Mouse (Mus musculus) hindbrain, embryonic 13.5 days (tissue): ENCODE results near the gene Krtap29-1. TPM values are rescaled to one million over a fixed set of nuclear protein-coding genes. Genes with fewer than 3 reads are reported as not detected.

ENCODE experiments used
- ATAC-seq: fragments of 200-750 bp; cut with Nextera tagmentation; 2 replicates; pipeline ENCODE4 v1.8.0; 2017; ENCODE audit warnings: moderate TSS enrichment; ENCODE audit not compliant: low FRiP score
- H3K27ac ChIP-seq: fragments of 300-500 bp; sonication (generic); 2 replicates; pipeline ENCODE4 v1.5.1; 2015; ENCODE audit warnings: inconsistent platforms, mild to moderate bottlenecking, moderate library complexity
- H3K27me3 ChIP-seq: fragments of 300-500 bp; sonication (generic); 2 replicates; pipeline ENCODE4 v1.6.1; 2015; ENCODE audit warnings: mild to moderate bottlenecking, inconsistent platforms
- H3K36me3 ChIP-seq: fragments of 300-500 bp; sonication (generic); 2 replicates; pipeline ENCODE4 v1.6.1; 2015; ENCODE audit warnings: mild to moderate bottlenecking, inconsistent platforms
- H3K4me1 ChIP-seq: fragments of 300-500 bp; sonication (generic); replicated peaks from 2 replicates; pipeline ENCODE4 v1.6.1; 2015; ENCODE audit warnings: inconsistent platforms
- H3K4me2 ChIP-seq: fragments of 300-500 bp; sonication (generic); 2 replicates; pipeline ENCODE4 v1.6.1; 2015; ENCODE audit warnings: inconsistent platforms, mild to moderate bottlenecking, moderate library complexity
- H3K4me3 ChIP-seq: fragments of 300-500 bp; sonication (generic); 2 replicates; pipeline ENCODE4 v1.5.1; 2015; ENCODE audit warnings: mild to moderate bottlenecking, inconsistent platforms
- H3K9ac ChIP-seq: fragments of 300-500 bp; sonication (generic); 2 replicates; pipeline ENCODE4 v1.6.1; 2015; ENCODE audit warnings: mild to moderate bottlenecking, inconsistent platforms
- H3K9me3 ChIP-seq: fragments of 300-500 bp; sonication (generic); 2 replicates; pipeline ENCODE4 v1.6.1; 2016; ENCODE audit warnings: inconsistent platforms
- whole genome bisulfite sequencing: fragments of 180-500 bp; shearing (Covaris S2); methylation state at CpG from one replicate; pipeline ENCODE4 v1.1.7; 2015; 5-methylcytosine and 5-hydroxymethylcytosine counted together
- polyA plus RNA-seq: library from polyadenylated mRNA; unstranded; fragments of >200 nt; fragmentation: Nextera tagmentation; extraction: Ambion mirVana; gene quantifications from 2 replicates; pipeline ENCODE4 v1.2.1, GENCODE M21; 2015

Krtap29-1 gene
- polyA plus RNA-seq, 1 experiment from 2014 or later = not detected

DNA sequence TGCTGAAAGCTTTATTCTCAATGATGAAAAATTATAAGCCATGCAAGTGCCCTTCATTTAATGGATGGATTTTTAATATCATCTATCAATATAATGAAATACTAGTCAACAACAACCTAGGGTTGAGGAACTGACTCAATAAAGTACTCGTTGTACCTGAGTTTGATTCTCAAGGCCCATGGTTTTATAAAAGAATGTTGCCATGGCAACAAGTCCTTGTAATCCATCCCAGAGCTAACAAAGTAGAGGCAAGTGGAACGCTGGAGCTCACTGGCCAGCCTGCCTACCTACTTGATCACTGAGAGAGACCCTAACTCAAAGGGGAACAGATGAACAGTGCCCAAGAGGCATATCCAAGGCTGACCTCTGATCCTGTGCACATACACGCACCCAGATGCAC is 11.7 kb upstream of the Krtap29-1 start:
- Histone ChIP-seq H3K27me3 (peaks cover 15% of the 10 kb centered on the region; the same call in 1 of the 2 replicates), H3K36me3 (no peaks in the 10 kb centered on the region), H3K4me3 (no peak overlapping the region), H3K9me3 (no peaks in the 10 kb centered on the region), H3K4me1 (peaks cover 6% of the 10 kb centered on the region), H3K4me2 (no peak overlapping the region), H3K27ac (no peak overlapping the region), H3K9ac (no peak overlapping the region)
- WGBS = 72% methylated on average over 3 of the region's 3 CpGs
- no peak for ATAC-seq

DNA sequence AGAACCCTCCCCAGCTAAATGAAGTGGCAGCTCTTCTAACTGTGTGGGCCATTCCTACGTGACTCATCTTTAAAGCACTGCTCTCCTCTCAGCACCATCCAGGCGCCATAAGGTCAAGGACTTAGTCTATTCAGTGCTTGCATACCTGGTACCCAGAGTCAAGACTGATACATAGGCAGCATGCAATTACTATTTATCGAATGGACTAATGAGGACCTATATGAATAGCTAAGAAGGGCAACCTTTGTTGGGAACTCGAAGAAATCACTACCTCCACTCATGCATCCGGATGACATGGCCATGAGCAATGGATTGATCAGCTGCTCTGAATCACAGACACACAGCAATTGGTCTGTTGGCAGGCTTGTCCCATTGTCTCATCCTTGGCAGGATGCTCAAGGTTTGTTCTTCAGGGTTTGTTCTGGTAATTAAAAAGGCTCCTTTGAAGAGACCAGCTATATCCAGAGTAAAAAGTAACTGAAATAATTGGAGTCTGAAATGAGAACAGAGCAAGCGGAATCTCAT is 11.1 kb upstream of the Krtap29-1 start:
- H3K36me3 ChIP-seq = no peaks in the 10 kb centered on the region
- H3K4me1 ChIP-seq = peaks cover 10% of the 10 kb centered on the region
- no peak overlapping the region for H3K27ac ChIP-seq
- H3K4me3 ChIP-seq = no peak overlapping the region
- WGBS = 82% methylated on average over 6 of the region's 6 CpGs
- H3K27me3 ChIP-seq = peaks cover 15% of the 10 kb centered on the region; the same call in 1 of the 2 replicates
- no peaks in the 10 kb centered on the region for H3K9me3 ChIP-seq
- H3K9ac ChIP-seq = no peak overlapping the region
- ATAC-seq = no peak
- H3K4me2 ChIP-seq = no peak overlapping the region

DNA sequence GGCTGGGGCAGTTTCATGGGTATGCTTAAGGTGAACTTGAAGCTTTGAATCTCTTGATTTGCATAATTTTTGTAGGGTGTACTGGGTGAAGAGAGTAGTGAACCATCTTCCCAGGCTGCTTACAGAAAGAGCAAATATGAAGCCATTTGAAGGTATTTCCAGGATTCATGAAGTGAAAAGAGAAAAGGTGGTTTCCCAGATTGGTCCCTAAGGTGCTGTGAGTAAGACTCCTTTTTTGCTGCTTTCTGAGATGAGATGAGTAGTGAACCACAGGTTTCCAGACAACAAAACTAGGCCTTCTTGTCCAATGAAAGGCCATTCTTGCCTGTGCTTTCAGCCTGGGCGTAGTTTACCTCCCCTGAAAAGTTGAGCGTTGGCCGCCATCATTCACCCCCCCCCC is 9.7 kb upstream of the Krtap29-1 start:
- Histone ChIP-seq H3K27me3 (peaks cover 11% of the 10 kb centered on the region; the same call in 1 of the 2 replicates), H3K9me3 (no peaks in the 10 kb centered on the region), H3K4me1 (peaks cover 7% of the 10 kb centered on the region), H3K36me3 (no peaks in the 10 kb centered on the region), H3K4me2 (no peak overlapping the region), H3K4me3 (no peak overlapping the region), H3K9ac (no peak overlapping the region), H3K27ac (no peak overlapping the region)
- 95% methylated on average over 3 of the region's 3 CpGs for WGBS
- no peak for ATAC-seq

DNA sequence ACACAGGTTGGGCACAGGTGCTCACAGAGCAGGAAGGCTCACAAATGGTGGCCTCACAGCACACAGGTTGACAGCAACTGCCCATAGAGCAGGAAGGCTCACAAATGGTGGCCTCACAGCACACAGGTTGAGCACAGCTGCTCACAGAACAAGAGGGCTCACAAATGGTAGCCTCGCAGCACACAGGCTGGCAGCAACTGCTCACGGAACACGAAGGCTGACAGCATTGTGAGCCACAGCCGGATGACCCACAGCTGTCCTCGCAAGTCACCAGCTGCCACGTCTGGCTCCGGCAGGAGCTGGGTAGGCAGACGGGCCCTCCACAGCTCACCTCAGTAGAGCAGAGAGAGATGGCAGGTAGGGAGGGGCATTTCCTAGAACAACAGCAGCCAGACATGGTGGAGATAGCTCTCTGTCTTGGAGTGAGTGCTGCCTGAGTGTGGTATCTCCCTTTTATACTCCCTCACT is 7.4 kb upstream of the Krtap29-1 start, which contains the start of gene Krtap16-1:
Krtap16-1 (minus strand) TSS at position 418 of the 468 bp plus-strand sequence.
- Histone ChIP-seq H3K9me3 (no peaks in the 10 kb centered on the region), H3K27ac (peak within 1 kb of the TSS; percentile 62), H3K27me3 (no peaks in the 10 kb centered on the region), H3K9ac (0 out of 2 replicates have a peak within 1 kb of the TSS, but pooled peaks have one; percentile 43), H3K4me3 (no peak within 1 kb of the TSS), H3K4me2 (peak within 1 kb of the TSS; percentile 19; the same call in 1 of the 2 replicates), H3K36me3 (no peaks in the 10 kb centered on the region), H3K4me1 (peaks cover 4% of the 10 kb centered on the region)
- WGBS = 84% methylated on average over 8 of the region's 8 CpGs
- ATAC-seq = no peak

DNA sequence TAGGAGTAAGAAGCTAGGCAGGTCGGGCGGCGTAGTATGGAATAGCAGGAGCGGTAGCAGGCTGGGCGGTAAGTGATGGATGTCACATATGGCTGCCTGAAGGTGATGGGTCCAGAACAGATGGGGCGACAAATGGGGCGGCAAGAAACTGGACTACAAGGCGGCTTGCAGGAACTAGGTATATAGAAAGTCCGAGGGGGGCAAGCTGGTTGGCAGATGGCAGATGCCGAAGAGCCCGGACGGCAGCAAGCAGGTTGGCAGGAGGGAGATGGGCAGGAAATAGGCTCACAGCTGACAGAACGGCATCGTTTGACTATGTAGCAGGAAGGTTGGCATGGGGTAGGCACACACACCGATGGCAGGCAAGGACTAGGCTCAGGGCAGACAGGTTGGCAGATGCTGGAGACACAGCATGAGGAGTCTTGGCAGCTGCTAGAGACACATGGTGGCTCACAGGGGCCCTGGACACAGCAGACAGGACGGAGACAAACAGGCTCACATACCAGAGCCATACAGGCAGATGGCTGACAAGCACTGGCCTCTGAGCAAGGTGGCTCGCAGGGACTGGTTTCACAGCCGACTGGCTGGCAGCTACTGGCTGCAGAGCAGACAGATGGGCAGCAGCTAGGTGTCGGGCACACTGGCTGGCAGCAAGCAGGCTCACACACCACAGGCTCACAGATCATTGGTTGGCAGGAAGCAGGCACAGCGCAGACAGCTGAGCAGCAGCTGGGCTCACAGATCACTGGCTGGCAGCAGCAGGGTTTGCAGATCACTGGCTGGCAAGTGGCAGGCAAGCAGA is 6.6 kb upstream of the Krtap29-1 start:
- Histone ChIP-seq H3K36me3 (no peaks in the 10 kb centered on the region), H3K4me3 (no peak overlapping the region), H3K4me1 (peaks cover 4% of the 10 kb centered on the region), H3K9me3 (no peaks in the 10 kb centered on the region), H3K4me2 (peak overlapping the region; percentile 19; the same call in 1 of the 2 replicates), H3K27ac (peak overlapping the region; percentile 62), H3K9ac (0 out of 2 replicates have a peak overlapping the region, but pooled peaks have one; percentile 43), H3K27me3 (no peaks in the 10 kb centered on the region)
- peak; percentile 91 for ATAC-seq
- WGBS = 77% methylated on average over 20 of the region's 20 CpGs

DNA sequence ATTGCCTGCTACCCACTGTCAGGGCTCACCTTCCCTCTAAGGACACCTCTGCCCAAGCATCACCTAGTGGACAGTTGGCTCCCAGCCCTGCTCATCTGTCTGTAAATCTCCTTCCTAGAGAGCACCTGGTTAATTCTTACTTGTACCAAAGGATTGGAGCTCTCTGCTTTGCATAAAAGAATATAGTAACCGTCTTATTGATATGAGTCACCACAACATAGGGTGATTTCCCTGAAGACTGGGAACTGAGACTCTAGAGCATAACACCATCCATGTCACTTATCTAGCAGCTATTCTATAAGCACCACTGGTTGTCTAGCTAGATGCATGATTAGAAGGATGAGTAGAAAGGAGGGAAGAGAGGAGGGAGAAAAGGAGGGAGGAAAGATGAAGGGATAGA is 4.6 kb upstream of the Krtap29-1 start:
- H3K4me1 ChIP-seq = peaks cover 4% of the 10 kb centered on the region
- no peak overlapping the region for H3K9ac ChIP-seq
- 97% methylated on average over 1 of the region's 1 CpGs for WGBS
- H3K4me2 ChIP-seq = no peak overlapping the region
- no peak overlapping the region for H3K27ac ChIP-seq
- no peaks in the 10 kb centered on the region for H3K9me3 ChIP-seq
- ATAC-seq = no peak
- H3K27me3 ChIP-seq = no peaks in the 10 kb centered on the region
- H3K4me3 ChIP-seq = no peak overlapping the region
- no peaks in the 10 kb centered on the region for H3K36me3 ChIP-seq

DNA sequence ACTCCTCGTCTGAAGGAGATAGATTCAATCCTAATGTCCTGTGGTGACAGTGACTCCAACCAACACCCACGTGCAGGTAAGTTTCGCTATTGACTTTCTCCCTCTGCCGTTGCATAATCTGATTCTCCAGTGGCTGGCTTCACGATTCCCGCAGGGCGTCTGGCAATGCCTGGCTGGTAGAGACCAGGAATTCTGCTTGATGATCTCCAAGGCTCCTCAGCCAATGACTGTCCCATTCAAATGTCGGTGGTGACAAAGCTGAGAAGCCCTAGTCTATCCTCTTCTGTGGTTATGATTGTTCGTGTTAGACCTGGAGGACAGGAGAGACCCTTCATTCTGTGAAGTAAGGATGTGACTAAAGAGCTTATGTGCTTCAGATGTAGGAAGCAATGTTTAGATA is 3.9 kb upstream of the Krtap29-1 start:
- no peak overlapping the region for H3K4me2 ChIP-seq
- no peaks in the 10 kb centered on the region for H3K36me3 ChIP-seq
- H3K9ac ChIP-seq = no peak overlapping the region
- ATAC-seq = no peak
- 93% methylated on average over 9 of the region's 9 CpGs for WGBS
- H3K4me3 ChIP-seq = no peak overlapping the region
- H3K4me1 ChIP-seq = peaks cover 4% of the 10 kb centered on the region
- no peaks in the 10 kb centered on the region for H3K9me3 ChIP-seq
- H3K27ac ChIP-seq = no peak overlapping the region
- no peaks in the 10 kb centered on the region for H3K27me3 ChIP-seq

DNA sequence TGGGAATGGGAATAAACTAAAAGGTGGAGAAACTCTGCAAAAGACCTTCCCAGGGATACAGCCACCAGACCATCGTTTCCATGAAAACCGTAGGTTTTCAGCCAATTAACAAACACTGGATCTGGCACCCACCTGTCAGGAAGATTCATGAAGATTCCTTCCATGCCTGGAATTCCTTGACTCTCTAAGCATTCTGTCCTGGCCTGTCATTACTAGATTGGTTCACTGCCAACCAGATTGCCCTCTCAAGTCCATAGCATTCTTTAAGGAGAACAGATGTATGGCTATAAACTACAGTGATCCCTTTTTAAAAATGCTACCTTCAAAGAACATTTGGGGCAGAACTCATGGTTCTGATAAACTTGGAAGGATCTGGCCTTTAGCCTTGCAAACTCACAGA is 12.9 kb downstream of the Krtap29-1 start:
- ATAC-seq = no peak

DNA sequence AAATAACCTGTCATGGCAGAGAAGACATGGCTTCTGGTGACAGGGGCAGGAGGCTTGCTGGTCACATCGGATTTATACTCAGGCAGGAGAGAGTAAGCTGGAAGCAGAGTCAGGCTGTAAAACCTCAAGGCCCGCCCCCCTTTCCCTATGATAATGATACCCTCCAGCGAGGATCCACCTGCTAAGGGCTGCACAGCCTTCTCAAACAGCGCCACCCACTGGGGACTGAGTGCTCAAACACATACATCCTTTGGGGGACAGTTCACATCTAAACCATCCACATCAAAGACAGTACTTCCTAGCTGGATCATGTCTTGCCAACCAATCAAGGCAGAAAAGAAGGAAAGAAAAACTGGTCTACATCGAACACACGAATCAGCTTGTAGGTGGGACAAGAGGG is 14.6 kb downstream of the Krtap29-1 start:
- Histone ChIP-seq H3K4me1 (no peaks in the 10 kb centered on the region), H3K27me3 (no peaks in the 10 kb centered on the region), H3K9me3 (no peaks in the 10 kb centered on the region), H3K9ac (no peak overlapping the region), H3K4me3 (no peak overlapping the region), H3K4me2 (no peak overlapping the region), H3K27ac (no peak overlapping the region), H3K36me3 (no peaks in the 10 kb centered on the region)
- ATAC-seq = no peak
- WGBS = 44% methylated on average over 6 of the region's 6 CpGs

More for the DNA sequence above, 12.9 kb downstream of the Krtap29-1 start:
- H3K27me3 ChIP-seq = no peaks in the 10 kb centered on the region
- H3K27ac ChIP-seq = no peak overlapping the region
- H3K9me3 ChIP-seq = no peaks in the 10 kb centered on the region
- no peak overlapping the region for H3K4me2 ChIP-seq
- H3K36me3 ChIP-seq = no peaks in the 10 kb centered on the region
- H3K4me1 ChIP-seq = no peaks in the 10 kb centered on the region
- 68% methylated on average over 2 of the region's 2 CpGs for WGBS
- no peak overlapping the region for H3K9ac ChIP-seq
- no peak overlapping the region for H3K4me3 ChIP-seq

DNA sequence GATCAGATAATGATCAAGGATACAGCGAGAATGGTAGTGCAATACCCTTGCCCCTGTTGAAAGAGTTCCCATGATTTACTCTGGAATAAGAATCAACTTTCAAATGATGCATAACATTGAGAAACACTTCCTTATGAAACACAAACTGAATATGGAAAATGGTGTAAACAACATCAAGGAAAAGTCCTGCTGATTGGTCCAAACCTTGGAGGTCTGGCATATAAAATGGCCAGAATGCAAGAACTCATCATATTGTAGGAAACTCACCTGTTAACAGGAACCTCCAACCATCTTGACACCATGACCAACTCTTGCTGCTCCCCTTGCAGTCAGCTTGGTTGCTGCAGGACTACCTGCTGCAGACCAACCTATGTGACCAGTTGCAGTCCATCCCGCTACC is 30.7 kb downstream of the Krtap29-1 start, which contains the start of gene Krtap9-5:
Krtap9-5 (plus strand) TSS at position 301 of the 400 bp plus-strand sequence.
- Histone ChIP-seq H3K27me3 (no peaks in the 10 kb centered on the region), H3K36me3 (no peaks in the 10 kb centered on the region), H3K4me1 (no peaks in the 10 kb centered on the region; the same call in 1 of the 2 replicates), H3K9me3 (no peaks in the 10 kb centered on the region), H3K27ac (no peak within 1 kb of the TSS), H3K4me2 (no peak within 1 kb of the TSS), H3K4me3 (no peak within 1 kb of the TSS), H3K9ac (no peak within 1 kb of the TSS)
- WGBS = 95% methylated on average over 2 of the region's 2 CpGs
- no peak for ATAC-seq

DNA sequence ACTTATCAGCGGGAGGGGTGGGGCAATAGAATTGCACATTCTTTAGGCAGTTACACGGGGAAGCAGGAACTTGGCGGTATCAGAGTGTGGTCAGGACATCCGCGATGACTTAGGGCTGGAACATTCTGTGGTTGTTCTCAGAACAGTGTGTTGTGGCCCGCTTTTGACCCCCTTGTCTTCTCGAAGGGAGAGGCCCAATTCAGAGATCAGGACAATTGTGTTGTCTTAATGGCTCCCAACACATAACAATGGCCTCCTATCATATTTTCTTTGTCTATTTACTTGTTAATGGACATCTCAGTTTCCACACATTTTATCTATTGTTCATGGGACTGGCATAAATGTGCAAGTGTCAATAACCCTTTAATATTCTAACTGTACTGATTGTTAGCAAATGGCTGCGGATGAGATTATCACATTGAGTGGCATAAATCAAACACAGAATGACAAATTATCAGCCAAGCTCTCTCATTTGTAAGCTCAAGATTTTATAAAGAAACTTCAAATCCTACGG is 41.0 kb downstream of the Krtap29-1 start:
- no peaks in the 10 kb centered on the region for H3K9me3 ChIP-seq
- WGBS = 85% methylated on average over 9 of the region's 9 CpGs
- no peak for ATAC-seq
- H3K4me3 ChIP-seq = no peak overlapping the region
- H3K9ac ChIP-seq = no peak overlapping the region
- no peaks in the 10 kb centered on the region for H3K36me3 ChIP-seq
- H3K4me1 ChIP-seq = no peaks in the 10 kb centered on the region
- H3K27ac ChIP-seq = no peak overlapping the region
- no peaks in the 10 kb centered on the region for H3K27me3 ChIP-seq
- H3K4me2 ChIP-seq = no peak overlapping the region

DNA sequence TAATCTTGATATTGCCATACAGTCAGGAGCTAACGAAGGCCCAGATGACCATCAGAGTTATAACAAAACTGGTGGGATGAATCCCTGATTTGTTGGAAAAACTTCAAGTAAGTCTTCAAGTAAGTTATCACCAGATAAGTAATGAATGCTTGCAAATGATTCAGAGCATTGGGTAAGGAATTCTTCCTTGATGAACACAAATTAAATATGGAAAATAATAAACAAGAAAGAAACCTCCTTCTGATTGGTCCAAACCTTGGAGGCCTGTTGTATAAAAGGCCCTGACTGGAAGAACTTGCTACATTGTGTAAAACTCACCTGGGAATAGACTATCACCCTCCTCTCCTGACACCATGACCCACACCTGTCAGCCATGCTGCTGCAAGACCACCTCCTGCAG is 42.9 kb downstream of the Krtap29-1 start, which contains the start of gene Krtap31-2:
Krtap31-2 (plus strand) TSS at position 301 of the 400 bp plus-strand sequence.
- no peak for ATAC-seq
- 94% methylated on average over 1 of the region's 1 CpGs for WGBS
- no peaks in the 10 kb centered on the region for H3K9me3 ChIP-seq
- H3K4me3 ChIP-seq = no peak within 1 kb of the TSS
- no peaks in the 10 kb centered on the region for H3K27me3 ChIP-seq
- no peak within 1 kb of the TSS for H3K4me2 ChIP-seq
- no peak within 1 kb of the TSS for H3K9ac ChIP-seq
- no peak within 1 kb of the TSS for H3K27ac ChIP-seq
- H3K36me3 ChIP-seq = no peaks in the 10 kb centered on the region
- no peaks in the 10 kb centered on the region for H3K4me1 ChIP-seq
